In the genomic region with DNA sequence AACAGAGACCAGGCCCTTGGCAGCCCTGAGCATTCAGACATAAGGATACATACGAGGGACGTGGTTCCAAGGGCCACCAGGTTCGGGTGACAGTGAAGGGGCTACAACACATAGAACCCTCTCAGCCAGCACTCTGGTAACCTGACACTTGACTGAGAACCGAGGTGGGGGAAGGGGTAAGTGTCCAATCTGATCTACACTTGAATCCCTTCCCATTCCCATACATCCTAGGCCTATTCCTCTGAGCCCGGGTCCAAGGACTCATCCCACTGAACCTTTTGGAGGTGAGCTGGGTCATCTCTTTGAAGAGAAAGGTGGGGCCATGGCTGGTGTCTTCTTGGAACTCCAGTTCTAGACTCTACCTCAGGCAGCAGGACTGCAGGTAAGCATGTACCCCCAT, we compare ENCODE assay signal across 12 mouse cellular contexts. TPM values are rescaled to one million over a fixed set of nuclear protein-coding genes. Genes with fewer than 3 reads are reported as not detected.
A peak's percentile ranks its signal among the peaks of the same experiment; 100 is the strongest.
DNase-seq lines count a peak whose midpoint lies in the region; ATAC-seq lines count a peak whose summit lies in the region.
"Had no signal": no experiment of that assay in that cellular context is flagged by ENCODE, and none has a peak within 500 bp of the region (broad histone marks: within the 10 kb centered on the region; RNA-seq: fewer than 3 reads in every experiment).

No protein-coding gene starts in this region.

- H3K4me1 ChIP-seq in hindbrain, embryonic 10.5 days (replicated peaks) = peaks cover 12% of the 10 kb centered on the region
- no peaks in the 10 kb centered on the region; the same call in 1 of the 2 replicates for H3K4me1 ChIP-seq in hindbrain, embryonic 11.5 days (replicated peaks; ENCODE audit: control insufficient read depth, insufficient read depth, low read length)
- peaks cover 9% of the 10 kb centered on the region for H3K4me1 ChIP-seq in hindbrain, embryonic 12.5 days
- H3K4me1 ChIP-seq in midbrain, embryonic 15.5 days = peaks cover 9% of the 10 kb centered on the region

- H3K9ac ChIP-seq in hindbrain, embryonic 11.5 days (ENCODE audit: low read depth, low read length) = no peak overlapping the region
- 0 out of 2 replicates have a peak overlapping the region, but pooled peaks have one; percentile 49 for H3K9ac ChIP-seq in hindbrain, embryonic 12.5 days
- 0 out of 2 replicates have a peak overlapping the region, but pooled peaks have one; percentile 43 for H3K9ac ChIP-seq in midbrain, embryonic 15.5 days
- H3K9ac ChIP-seq: lung, embryonic 15.5 days had no signal

- no peak for DNase-seq in hindbrain, embryonic 10.5 days (ENCODE audit: low spot score)
- no peak for DNase-seq in hindbrain, embryonic 11.5 days (ENCODE audit: low spot score)
- peak; percentile 71 for DNase-seq in ZHBTc4 (ENCODE audit: low read depth, low spot score)
- DNase-seq in right cerebral cortex, postnatal 4 days = no peak
- no peak for DNase-seq in retina, postnatal 1 day
- DNase-seq in layer of hippocampus, adult 9-10 months (ENCODE audit: low spot score) = no peak
- DNase-seq: cerebellum, adult 11 months; heart, postnatal 14 days; thymus, postnatal 36 days had no signal

- no peak overlapping the region for H3K4me2 ChIP-seq in hindbrain, embryonic 11.5 days (replicated peaks; ENCODE audit: low read depth, low read length)
- peak overlapping the region; percentile 70; the same call in 1 of the 2 replicates for H3K4me2 ChIP-seq in hindbrain, embryonic 12.5 days (replicated peaks)
- H3K4me2 ChIP-seq in midbrain, embryonic 15.5 days = peak overlapping the region; percentile 84

- H3K27ac ChIP-seq in hindbrain, embryonic 10.5 days = no peak overlapping the region
- no peak overlapping the region for H3K27ac ChIP-seq in hindbrain, embryonic 11.5 days (ENCODE audit: low read depth, low read length)
- H3K27ac ChIP-seq in hindbrain, embryonic 12.5 days = no peak overlapping the region
- no peak overlapping the region for H3K27ac ChIP-seq in midbrain, embryonic 15.5 days
- H3K27ac ChIP-seq: lung, embryonic 15.5 days had no signal

- 25% methylated on average over 5 of the region's 5 CpGs for WGBS in hindbrain, embryonic 10.5 days
- WGBS in hindbrain, embryonic 11.5 days = 29% methylated on average over 5 of the region's 5 CpGs
- WGBS in hindbrain, embryonic 12.5 days = 24% methylated on average over 5 of the region's 5 CpGs
- WGBS in midbrain, embryonic 15.5 days = 27% methylated on average over 5 of the region's 5 CpGs

- peaks cover 54% of the 10 kb centered on the region for H3K27me3 ChIP-seq in hindbrain, embryonic 10.5 days (ENCODE audit: insufficient read depth, poor library complexity, severe bottlenecking)
- H3K27me3 ChIP-seq in hindbrain, embryonic 11.5 days (ENCODE audit: control insufficient read depth, insufficient read depth, low read length) = peaks cover 23% of the 10 kb centered on the region
- peaks cover 55% of the 10 kb centered on the region for H3K27me3 ChIP-seq in hindbrain, embryonic 12.5 days
- peaks cover 34% of the 10 kb centered on the region for H3K27me3 ChIP-seq in midbrain, embryonic 15.5 days (replicated peaks)

- no peak for ATAC-seq in hindbrain, embryonic 11.5 days (ENCODE audit: low FRiP score)
- no peak for ATAC-seq in hindbrain, embryonic 12.5 days (ENCODE audit: low FRiP score)
- no peak for ATAC-seq in midbrain, embryonic 15.5 days (replicated peaks)

- peak overlapping the region; percentile 55; the same call in 1 of the 2 replicates for H3K4me3 ChIP-seq in hindbrain, embryonic 10.5 days
- no peak overlapping the region for H3K4me3 ChIP-seq in hindbrain, embryonic 11.5 days (ENCODE audit: low read depth, low read length)
- H3K4me3 ChIP-seq in hindbrain, embryonic 12.5 days = peak overlapping the region; percentile 39; the same call in 1 of the 2 replicates
- H3K4me3 ChIP-seq in midbrain, embryonic 15.5 days = peak overlapping the region; percentile 43

- no peaks in the 10 kb centered on the region for H3K36me3 ChIP-seq in hindbrain, embryonic 10.5 days
- H3K36me3 ChIP-seq in hindbrain, embryonic 11.5 days (ENCODE audit: control insufficient read depth, insufficient read depth, low read length) = no peaks in the 10 kb centered on the region
- H3K36me3 ChIP-seq in hindbrain, embryonic 12.5 days = no peaks in the 10 kb centered on the region
- no peaks in the 10 kb centered on the region for H3K36me3 ChIP-seq in midbrain, embryonic 15.5 days (replicated peaks)
- H3K36me3 ChIP-seq: lung, embryonic 15.5 days had no signal

- H3K9me3 ChIP-seq in hindbrain, embryonic 10.5 days = 0 out of 2 replicates have a peak, but pooled peaks cover 2% of the 10 kb centered on the region
- H3K9me3 ChIP-seq in hindbrain, embryonic 11.5 days (ENCODE audit: control insufficient read depth, low read length) = no peaks in the 10 kb centered on the region
- no peaks in the 10 kb centered on the region for H3K9me3 ChIP-seq in hindbrain, embryonic 12.5 days (replicated peaks)
- H3K9me3 ChIP-seq in midbrain, embryonic 15.5 days = no peaks in the 10 kb centered on the region
- H3K9me3 ChIP-seq: lung, embryonic 15.5 days had no signal

RNA-seq across cellular contexts. Expression of a gene that starts 0.6 kb away (rescaled TPM):
- 1.5 and 1.6 TPM in 2 replicates for polyA plus RNA-seq in hindbrain, embryonic 10.5 days (2016; fragmentation: Nextera tagmentation; extraction: Ambion mirVana)
- 2.7 and 3.1 TPM in 2 replicates for polyA plus RNA-seq in hindbrain, embryonic 11.5 days (2014; fragmentation: Nextera tagmentation; extraction: Ambion mirVana)
- 7.8 and 8.1 TPM in 2 replicates for polyA plus RNA-seq in hindbrain, embryonic 12.5 days (2016; fragmentation: Nextera tagmentation; extraction: Ambion mirVana)
- polyA plus RNA-seq in midbrain, embryonic 15.5 days (2015; fragmentation: Nextera tagmentation; extraction: Ambion mirVana) = 14.5 and 15.8 TPM in 2 replicates

RNA-seq across cellular contexts. Expression of a gene that starts 9.3 kb away (rescaled TPM):
- polyA plus RNA-seq in hindbrain, embryonic 10.5 days (2016; fragmentation: Nextera tagmentation; extraction: Ambion mirVana) = 0.61 and 1.2 TPM in 2 replicates
- 1.2 and 1.7 TPM in 2 replicates for polyA plus RNA-seq in hindbrain, embryonic 11.5 days (2014; fragmentation: Nextera tagmentation; extraction: Ambion mirVana)
- polyA plus RNA-seq in hindbrain, embryonic 12.5 days (2016; fragmentation: Nextera tagmentation; extraction: Ambion mirVana) = 2.8 and 3.2 TPM in 2 replicates
- 3.3 and 4.0 TPM in 2 replicates for polyA plus RNA-seq in midbrain, embryonic 15.5 days (2015; fragmentation: Nextera tagmentation; extraction: Ambion mirVana)

RNA-seq across cellular contexts. Expression of a gene that starts 39.2 kb away (rescaled TPM):
- polyA plus RNA-seq in hindbrain, embryonic 10.5 days (2016; fragmentation: Nextera tagmentation; extraction: Ambion mirVana) = 24.7 and 26.4 TPM in 2 replicates
- 8.0 and 8.9 TPM in 2 replicates for polyA plus RNA-seq in hindbrain, embryonic 11.5 days (2014; fragmentation: Nextera tagmentation; extraction: Ambion mirVana)
- 21.3 and 22.1 TPM in 2 replicates for polyA plus RNA-seq in hindbrain, embryonic 12.5 days (2016; fragmentation: Nextera tagmentation; extraction: Ambion mirVana)
- polyA plus RNA-seq in midbrain, embryonic 15.5 days (2015; fragmentation: Nextera tagmentation; extraction: Ambion mirVana) = 18.2 TPM in 2 replicates
